Mouse (Mus musculus): ENCODE results near the gene Nudt6.

The Nudt6 gene

DNA sequence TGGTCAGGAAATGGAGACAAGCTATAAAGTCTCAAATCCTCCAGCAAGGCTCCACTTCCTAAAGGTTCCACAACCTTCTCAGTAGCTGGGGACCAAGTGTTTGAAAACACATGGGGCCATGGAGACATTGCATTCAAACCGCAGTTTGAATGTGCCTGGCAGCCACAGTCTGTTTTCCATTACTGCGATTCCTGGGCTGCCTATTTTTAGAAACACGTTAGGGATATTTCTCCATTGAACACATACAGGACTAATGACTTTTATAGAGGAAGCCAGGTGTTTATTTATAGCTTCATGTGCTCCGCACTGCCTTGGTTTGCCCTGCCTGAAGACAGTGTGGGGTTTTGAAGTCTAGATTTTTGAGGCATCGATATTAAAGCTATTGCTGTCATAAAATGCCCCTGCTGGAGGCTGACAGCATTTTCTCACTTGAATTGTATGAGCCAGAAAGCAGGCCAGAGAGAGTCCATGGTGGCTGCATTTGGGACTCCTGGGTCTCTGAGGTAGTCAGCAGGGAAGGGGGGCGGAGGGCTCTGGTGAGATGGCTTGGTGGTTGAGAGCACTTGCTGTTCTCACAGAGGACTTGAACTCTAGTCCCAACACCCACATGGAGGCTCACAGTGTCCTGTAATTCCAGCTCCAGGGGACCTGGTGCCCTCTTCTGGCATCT, 36.8 kb downstream of the Nudt6 start:
- in situ Hi-C loops (cut with MboI, MseI), result no loop called here

- in situ Hi-C loops (cut with MboI, MseI), result no loop called here
Measured at GRCm38 (mm10) chr3:37381457-37381856, 38.6 kb downstream of the Nudt6 start.

- in situ Hi-C loops (cut with MboI, MseI), result no loop called here
Measured at GRCm38 (mm10) chr3:37379930-37380881, 39.8 kb downstream of the Nudt6 start.

DNA sequence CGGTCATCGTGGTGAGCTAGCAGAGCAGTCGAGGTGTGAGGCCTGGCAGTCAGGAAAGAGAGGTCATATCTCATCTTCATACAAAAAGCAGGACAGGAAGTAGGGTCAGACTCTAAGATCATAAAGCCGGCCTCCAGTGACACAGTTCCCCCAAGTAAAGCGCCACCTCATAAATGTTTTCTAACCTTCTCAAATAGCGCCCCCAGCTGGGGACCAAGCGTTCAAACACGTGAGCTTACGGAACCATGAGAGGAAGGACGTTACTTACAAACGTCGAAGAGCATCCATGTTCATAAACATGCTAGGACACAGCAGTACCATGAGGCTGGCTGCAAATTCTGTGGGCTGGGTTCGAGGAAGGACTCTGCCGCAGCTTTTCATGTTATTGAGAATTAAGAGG, 40.8 kb downstream of the Nudt6 start:
- in situ Hi-C loops (cut with MboI, MseI), result no loop called here

GRCm38 (mm10) chr3:37378412-37378811, 41.6 kb downstream of the Nudt6 start:
- in situ Hi-C loops (cut with MboI, MseI), result no loop called here

DNA sequence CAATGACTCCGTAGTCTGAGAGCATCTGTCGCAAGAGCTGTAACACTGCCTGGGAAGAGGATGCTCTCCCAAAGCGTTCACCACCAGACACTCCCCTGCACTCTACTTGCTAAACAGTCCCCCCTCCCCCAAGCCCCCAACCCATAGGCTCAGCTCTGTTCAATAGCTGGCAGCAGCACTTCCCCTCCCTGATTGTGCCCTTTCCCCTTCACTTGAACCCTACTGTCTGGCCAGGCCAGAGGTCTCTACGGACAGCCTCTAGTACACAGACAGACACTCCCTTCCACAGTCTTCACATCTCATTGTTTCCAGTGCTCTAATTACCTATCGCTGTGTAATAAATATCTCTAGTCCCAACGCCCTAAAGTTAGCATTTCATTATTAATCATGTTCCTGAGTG, 42.1 kb downstream of the Nudt6 start:
- in situ Hi-C loops (cut with MboI, MseI), result no loop called here

- in situ Hi-C loops (cut with MboI, MseI), result no loop called here
Measured at GRCm38 (mm10) chr3:37373712-37374111, 46.3 kb downstream of the Nudt6 start.

DNA sequence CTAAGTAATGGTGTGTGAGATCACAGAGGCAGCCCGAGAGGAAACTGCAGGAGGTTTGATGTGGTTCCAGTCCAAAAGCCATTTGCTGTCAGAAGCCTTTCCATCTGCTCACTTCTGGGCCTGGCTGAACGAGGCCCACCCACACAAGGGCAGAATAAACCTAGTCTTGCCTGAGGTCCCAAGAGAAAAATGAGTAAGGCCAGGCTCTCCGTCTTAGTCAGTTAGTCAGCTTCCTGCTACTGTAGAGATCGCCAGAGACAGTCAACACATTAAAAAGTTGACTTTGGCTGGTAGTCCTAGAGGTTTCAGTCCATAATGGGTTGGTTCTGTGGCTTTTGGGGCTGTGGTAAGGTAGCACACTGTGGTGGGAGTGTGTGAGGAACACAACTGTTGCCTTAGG, 49.6 kb downstream of the Nudt6 start:
- in situ Hi-C loops (cut with MboI, MseI), result no loop called here

DNA sequence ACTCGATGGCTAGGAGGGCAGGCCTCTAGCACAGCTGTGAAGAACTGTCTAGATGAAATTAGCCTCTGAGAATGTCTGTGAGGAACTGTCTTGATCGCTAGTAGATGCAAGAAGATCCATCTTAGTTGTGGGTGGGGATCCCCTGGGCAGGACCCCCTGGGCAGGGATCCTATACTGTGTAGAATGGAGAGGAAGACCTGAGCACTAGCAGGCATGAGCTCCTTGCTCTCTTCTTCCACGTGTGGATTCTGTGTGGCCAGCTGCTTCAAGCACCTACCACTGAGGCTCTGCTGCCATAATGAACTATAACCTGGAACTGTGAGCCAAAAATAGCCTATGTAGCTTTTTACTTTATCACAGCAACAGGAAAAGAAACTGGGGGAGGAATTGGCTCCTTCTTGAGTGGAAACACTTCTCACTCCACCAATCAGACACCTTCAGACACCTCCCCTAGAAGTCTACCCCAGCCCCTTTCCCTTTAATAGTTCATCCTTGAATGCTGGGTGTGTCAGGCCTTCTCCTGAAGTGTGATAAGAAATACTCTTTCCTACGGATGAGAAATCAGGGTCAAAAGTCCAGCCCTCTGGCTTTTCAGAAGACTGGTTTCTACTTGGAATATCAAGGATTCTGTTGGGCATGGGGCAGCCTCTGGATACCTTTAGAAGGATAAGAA, 53.5 kb downstream of the Nudt6 start:
- in situ Hi-C loops (cut with MboI, MseI), result no loop called here

GRCm38 (mm10) chr3:37365976-37366375, 54.0 kb downstream of the Nudt6 start:
- in situ Hi-C loops (cut with MboI, MseI), result no loop called here

DNA sequence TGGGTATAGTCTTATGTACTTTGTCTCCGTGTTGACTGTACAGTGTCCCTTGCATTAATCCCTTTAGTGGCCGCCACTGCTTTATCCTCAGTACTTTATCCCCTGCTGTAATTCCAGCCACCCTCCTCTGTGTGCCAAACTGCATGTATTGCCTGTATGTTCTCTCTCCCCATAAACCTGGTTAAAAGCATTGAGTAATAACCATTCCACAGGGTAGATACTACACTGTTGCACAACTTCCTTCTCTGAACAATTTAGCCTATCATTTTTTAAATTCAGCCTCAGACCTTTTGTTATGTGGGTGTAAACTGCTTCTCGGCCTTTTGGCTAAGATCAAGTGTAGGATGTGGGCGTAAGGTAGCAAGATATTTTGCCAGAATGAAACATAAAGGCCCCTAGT, 54.9 kb downstream of the Nudt6 start:
- in situ Hi-C loops (cut with MboI, MseI), result no loop called here

- in situ Hi-C loops (cut with MboI, MseI), result loop anchor here (5.0 kb wide), 1 partner anchor 38 kb away; no protein-coding TSS in a partner anchor
Measured at GRCm38 (mm10) chr3:37360729-37361128, 59.3 kb downstream of the Nudt6 start.
